Mouse (Mus musculus): ENCODE results near the gene Emc9. TPM values are rescaled to one million over a fixed set of nuclear protein-coding genes. Genes with fewer than 3 reads are reported as not detected.

Gene Emc9
- polyA plus RNA-seq, 1 experiment from 2014 or later = 9.5 TPM

- Histone ChIP-seq H3K27ac (ENCODE audit: low read length) (no peak overlapping the region), H3K4me2 (replicated peaks; ENCODE audit: low read depth, low read length) (no peak overlapping the region), H3K27me3 (ENCODE audit: insufficient read depth, low read length) (no peaks in the 10 kb centered on the region), H3K4me1 (ENCODE audit: insufficient read depth, low read length) (peaks cover 26% of the 10 kb centered on the region), H3K4me3 (ENCODE audit: low read length) (no peak overlapping the region), H3K9ac (replicated peaks; ENCODE audit: low read length) (no peak overlapping the region), H3K9me3 (ENCODE audit: low read length) (no peaks in the 10 kb centered on the region), H3K36me3 (ENCODE audit: insufficient read depth, low read length) (peaks cover 19% of the 10 kb centered on the region)
- ATAC-seq (ENCODE audit: low FRiP score, low TSS enrichment) = no peak
- 92% methylated on average over 23 of the region's 23 CpGs for WGBS
Measured at GRCm38 (mm10) chr14:55579511-55580496, 5.3 kb downstream of the Emc9 start.

DNA sequence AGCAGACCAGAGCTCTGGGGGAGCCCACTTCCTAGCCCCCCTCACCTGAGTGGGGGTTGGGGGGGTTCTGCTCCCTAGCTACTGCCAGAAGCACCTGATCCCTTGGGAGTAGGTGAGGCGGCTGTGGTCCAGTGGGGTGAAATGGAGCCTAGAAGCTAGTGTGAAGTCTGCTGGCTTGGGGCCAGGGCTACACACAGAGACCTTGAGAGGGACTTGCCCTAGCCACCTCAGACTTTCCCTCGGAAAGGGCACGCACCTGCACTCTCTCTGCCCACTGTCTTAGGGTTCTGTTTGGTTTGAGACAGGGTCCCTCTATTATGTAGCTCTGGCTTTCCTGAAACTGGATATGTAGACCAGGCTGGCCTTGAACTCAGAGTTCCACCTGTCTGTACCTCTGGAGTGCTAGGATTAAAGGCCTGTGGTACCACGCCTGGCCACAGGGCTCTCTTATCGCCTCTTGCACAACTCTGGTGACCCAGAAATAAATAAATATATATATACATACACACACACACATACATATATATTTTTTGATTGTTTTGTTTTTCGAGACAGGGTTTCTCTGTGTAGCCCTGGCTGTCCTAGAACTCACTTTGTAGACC is 6.3 kb downstream of the Emc9 start:
- peak; percentile 50 for ATAC-seq (ENCODE audit: low FRiP score, low TSS enrichment)
- H3K4me1 ChIP-seq (ENCODE audit: insufficient read depth, low read length) = peaks cover 22% of the 10 kb centered on the region
- 29% methylated on average over 6 of the region's 6 CpGs for WGBS
- H3K36me3 ChIP-seq (ENCODE audit: insufficient read depth, low read length) = peaks cover 19% of the 10 kb centered on the region
- H3K27me3 ChIP-seq (ENCODE audit: insufficient read depth, low read length) = no peaks in the 10 kb centered on the region
- peak overlapping the region; percentile 92 for H3K9ac ChIP-seq (replicated peaks; ENCODE audit: low read length)
- H3K4me3 ChIP-seq (ENCODE audit: low read length) = peak overlapping the region; percentile 79
- H3K9me3 ChIP-seq (ENCODE audit: low read length) = no peaks in the 10 kb centered on the region
- H3K4me2 ChIP-seq (replicated peaks; ENCODE audit: low read depth, low read length) = peak overlapping the region; percentile 82
- peak overlapping the region; percentile 83 for H3K27ac ChIP-seq (ENCODE audit: low read length)

- Histone ChIP-seq H3K27ac (ENCODE audit: low read length) (peak within 1 kb of the TSS; percentile 83), H3K4me3 (ENCODE audit: low read length) (peak within 1 kb of the TSS; percentile 79), H3K9me3 (ENCODE audit: low read length) (no peaks in the 10 kb centered on the region), H3K4me2 (replicated peaks; ENCODE audit: low read depth, low read length) (peak within 1 kb of the TSS; percentile 82), H3K27me3 (ENCODE audit: insufficient read depth, low read length) (no peaks in the 10 kb centered on the region), H3K9ac (replicated peaks; ENCODE audit: low read length) (peak within 1 kb of the TSS; percentile 92), H3K36me3 (ENCODE audit: insufficient read depth, low read length) (peaks cover 19% of the 10 kb centered on the region), H3K4me1 (ENCODE audit: insufficient read depth, low read length) (peaks cover 22% of the 10 kb centered on the region)
- ATAC-seq (ENCODE audit: low FRiP score, low TSS enrichment) = peak; percentile 93
- under 1% methylated on average over 26 of the region's 32 CpGs for WGBS
Measured at GRCm38 (mm10) chr14:55577871-55578667, 7.0 kb downstream of the Emc9 start, which contains the start of gene Psme1. Gene Psme1 (plus strand): TSS chr14:55578123.

GRCm38 (mm10) chr14:55576376-55576775 is 8.7 kb downstream of the Emc9 start:
- WGBS = 66% methylated on average over 16 of the region's 16 CpGs
- no peak for ATAC-seq (ENCODE audit: low FRiP score, low TSS enrichment)

DNA sequence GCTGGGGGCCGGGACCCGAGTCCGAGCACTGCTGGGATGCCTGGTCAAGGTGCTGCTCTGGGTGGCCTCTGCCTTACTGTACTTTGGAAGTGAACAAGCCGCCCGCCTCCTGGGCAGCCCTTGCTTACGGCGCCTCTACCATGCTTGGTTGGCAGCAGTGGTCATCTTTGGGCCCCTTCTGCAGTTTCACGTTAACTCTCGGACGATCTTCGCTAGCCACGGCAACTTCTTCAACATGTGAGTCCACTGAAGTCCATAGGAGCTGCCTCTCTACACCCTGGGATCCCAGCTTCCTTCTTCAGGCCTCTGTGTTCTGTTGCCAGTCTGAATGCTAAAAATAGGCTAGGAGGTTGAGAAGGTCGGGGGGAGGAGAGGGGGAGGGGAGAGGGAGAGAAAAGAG is 9.4 kb downstream of the Emc9 start:
- no peak for ATAC-seq (ENCODE audit: low FRiP score, low TSS enrichment)
- Histone ChIP-seq H3K4me1 (ENCODE audit: insufficient read depth, low read length) (peaks cover 22% of the 10 kb centered on the region), H3K9ac (replicated peaks; ENCODE audit: low read length) (peak overlapping the region; percentile 53), H3K4me3 (ENCODE audit: low read length) (no peak overlapping the region), H3K27ac (ENCODE audit: low read length) (0 out of 2 replicates have a peak overlapping the region, but pooled peaks have one; percentile 15), H3K36me3 (ENCODE audit: insufficient read depth, low read length) (peaks cover 7% of the 10 kb centered on the region), H3K4me2 (replicated peaks; ENCODE audit: low read depth, low read length) (no peak overlapping the region), H3K9me3 (ENCODE audit: low read length) (no peaks in the 10 kb centered on the region), H3K27me3 (ENCODE audit: insufficient read depth, low read length) (no peaks in the 10 kb centered on the region)
- 73% methylated on average over 13 of the region's 13 CpGs for WGBS

More at GRCm38 (mm10) chr14:55576376-55576775, 8.7 kb downstream of the Emc9 start:
- Histone ChIP-seq H3K27ac (ENCODE audit: low read length) (no peak overlapping the region), H3K9ac (replicated peaks; ENCODE audit: low read length) (no peak overlapping the region), H3K4me1 (ENCODE audit: insufficient read depth, low read length) (peaks cover 22% of the 10 kb centered on the region), H3K4me2 (replicated peaks; ENCODE audit: low read depth, low read length) (no peak overlapping the region), H3K4me3 (ENCODE audit: low read length) (no peak overlapping the region), H3K9me3 (ENCODE audit: low read length) (no peaks in the 10 kb centered on the region), H3K27me3 (ENCODE audit: insufficient read depth, low read length) (no peaks in the 10 kb centered on the region), H3K36me3 (ENCODE audit: insufficient read depth, low read length) (peaks cover 14% of the 10 kb centered on the region)

DNA sequence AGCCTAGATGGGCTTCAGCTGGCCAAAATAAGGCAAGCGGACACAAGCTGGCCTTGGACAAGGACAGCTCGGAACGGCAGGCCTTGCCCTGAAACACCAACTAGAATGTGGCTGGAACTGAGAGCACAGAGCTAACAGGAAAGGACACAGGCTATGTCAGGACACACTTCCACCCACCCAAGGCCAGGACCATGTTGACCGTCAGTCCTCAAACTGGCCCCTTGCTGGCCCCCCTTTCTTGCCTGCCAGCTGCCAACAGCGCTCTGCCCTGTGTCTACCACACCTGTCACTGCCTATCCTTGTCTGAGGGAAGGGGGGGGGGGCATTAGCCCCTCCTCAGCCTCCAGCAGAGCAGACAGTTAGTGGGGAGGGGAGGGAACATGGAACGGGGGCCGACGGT is 9.8 kb downstream of the Emc9 start, which contains the start of gene Fitm1:
TSS of gene Fitm1 (plus strand) at position 316 of the 400 bp plus-strand sequence.
- Histone ChIP-seq H3K36me3 (ENCODE audit: insufficient read depth, low read length) (peaks cover 3% of the 10 kb centered on the region), H3K27me3 (ENCODE audit: insufficient read depth, low read length) (no peaks in the 10 kb centered on the region), H3K9me3 (ENCODE audit: low read length) (no peaks in the 10 kb centered on the region), H3K4me3 (ENCODE audit: low read length) (no peak within 1 kb of the TSS), H3K27ac (ENCODE audit: low read length) (0 out of 2 replicates have a peak within 1 kb of the TSS, but pooled peaks have one; percentile 15), H3K4me1 (ENCODE audit: insufficient read depth, low read length) (peaks cover 22% of the 10 kb centered on the region), H3K4me2 (replicated peaks; ENCODE audit: low read depth, low read length) (no peak within 1 kb of the TSS), H3K9ac (replicated peaks; ENCODE audit: low read length) (peak within 1 kb of the TSS; percentile 53)
- ATAC-seq (ENCODE audit: low FRiP score, low TSS enrichment) = no peak
- WGBS = 74% methylated on average over 8 of the region's 8 CpGs

DNA sequence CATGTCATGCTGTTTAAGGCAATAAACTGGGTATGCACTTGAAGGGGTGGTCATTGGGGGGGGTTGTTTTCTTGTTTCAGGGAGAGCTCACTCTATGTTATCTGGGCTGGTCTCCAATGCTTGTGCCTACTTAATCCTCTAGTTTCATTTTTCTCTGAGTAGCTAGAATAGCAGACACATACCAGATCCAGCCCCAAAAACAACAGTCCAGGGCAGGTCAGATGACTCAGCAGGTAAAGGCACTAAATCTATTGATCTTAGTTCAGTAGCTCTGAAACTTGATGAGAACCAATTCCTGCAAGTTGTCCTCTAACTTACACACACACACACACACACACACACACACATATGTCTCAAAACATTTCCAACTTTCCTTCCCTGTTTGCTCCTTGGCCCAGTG is 13.3 kb downstream of the Emc9 start:
- H3K4me2 ChIP-seq (replicated peaks; ENCODE audit: low read depth, low read length) = no peak overlapping the region
- no peaks in the 10 kb centered on the region for H3K27me3 ChIP-seq (ENCODE audit: insufficient read depth, low read length)
- no peak for ATAC-seq (ENCODE audit: low FRiP score, low TSS enrichment)
- H3K4me3 ChIP-seq (ENCODE audit: low read length) = no peak overlapping the region
- peaks cover 31% of the 10 kb centered on the region for H3K36me3 ChIP-seq (ENCODE audit: insufficient read depth, low read length)
- H3K4me1 ChIP-seq (ENCODE audit: insufficient read depth, low read length) = peaks cover 13% of the 10 kb centered on the region
- no peak overlapping the region for H3K27ac ChIP-seq (ENCODE audit: low read length)
- H3K9me3 ChIP-seq (ENCODE audit: low read length) = no peaks in the 10 kb centered on the region
- no peak overlapping the region for H3K9ac ChIP-seq (replicated peaks; ENCODE audit: low read length)

GRCm38 (mm10) chr14:55570588-55570987 is 14.5 kb downstream of the Emc9 start:
- H3K9ac ChIP-seq (replicated peaks; ENCODE audit: low read length) = no peak overlapping the region
- no peak for ATAC-seq (ENCODE audit: low FRiP score, low TSS enrichment)
- no peak overlapping the region for H3K4me2 ChIP-seq (replicated peaks; ENCODE audit: low read depth, low read length)
- WGBS = 93% methylated on average over 2 of the region's 2 CpGs
- no peak overlapping the region for H3K4me3 ChIP-seq (ENCODE audit: low read length)
- no peaks in the 10 kb centered on the region for H3K27me3 ChIP-seq (ENCODE audit: insufficient read depth, low read length)
- H3K4me1 ChIP-seq (ENCODE audit: insufficient read depth, low read length) = peaks cover 7% of the 10 kb centered on the region
- no peak overlapping the region for H3K27ac ChIP-seq (ENCODE audit: low read length)
- no peaks in the 10 kb centered on the region for H3K9me3 ChIP-seq (ENCODE audit: low read length)
- H3K36me3 ChIP-seq (ENCODE audit: insufficient read depth, low read length) = peaks cover 42% of the 10 kb centered on the region

- Histone ChIP-seq H3K4me1 (ENCODE audit: insufficient read depth, low read length) (no peaks in the 10 kb centered on the region), H3K9me3 (ENCODE audit: low read length) (no peaks in the 10 kb centered on the region), H3K27me3 (ENCODE audit: insufficient read depth, low read length) (no peaks in the 10 kb centered on the region), H3K36me3 (ENCODE audit: insufficient read depth, low read length) (peaks cover 60% of the 10 kb centered on the region), H3K4me3 (ENCODE audit: low read length) (no peak overlapping the region), H3K4me2 (replicated peaks; ENCODE audit: low read depth, low read length) (no peak overlapping the region), H3K27ac (ENCODE audit: low read length) (no peak overlapping the region), H3K9ac (replicated peaks; ENCODE audit: low read length) (no peak overlapping the region)
- no peak for ATAC-seq (ENCODE audit: low FRiP score, low TSS enrichment)
- WGBS = 83% methylated on average over 3 of the region's 3 CpGs
Measured at GRCm38 (mm10) chr14:55567496-55567895, 17.6 kb downstream of the Emc9 start.
